Mouse (Mus musculus): ENCODE measurements around the gene Gm28036. TPM values are rescaled to one million over a fixed set of nuclear protein-coding genes. Genes with fewer than 3 reads are reported as not detected.
"Not testable (repeated sequence)": the region's sequence is repeated elsewhere in the genome, so short reads cannot be mapped to it uniquely, and the experiment has no call there.

The Gm28036 gene
- total RNA-seq (2014; fragmentation: Nextera tagmentation) (9.2 and 16.3 TPM in 2 replicates), total RNA-seq (2017) (30.6 and 54.8 TPM in 2 replicates)

- no peak for ATAC-seq (replicated peaks; ENCODE audit: low FRiP score, low TSS enrichment, poor library complexity, severe bottlenecking)
These were observed at the start of gene Gm28036 for GRCm38 (mm10) chr2:156126992-156127391. Gene Gm28036 (minus strand): TSS chr2:156127092.

- no peak for ATAC-seq (replicated peaks; ENCODE audit: low FRiP score, low TSS enrichment, poor library complexity, severe bottlenecking)
These were observed 39.7 kb upstream of the Gm28036 start for GRCm38 (mm10) chr2:156166557-156166956.

GRCm38 (mm10) chr2:156165478-156165877 is 38.6 kb upstream of the Gm28036 start:
- ATAC-seq (replicated peaks; ENCODE audit: low FRiP score, low TSS enrichment, poor library complexity, severe bottlenecking) = no peak

- ATAC-seq (replicated peaks; ENCODE audit: low FRiP score, low TSS enrichment, poor library complexity, severe bottlenecking) = no peak
These were observed 24.6 kb upstream of the Gm28036 start for GRCm38 (mm10) chr2:156151538-156151937.

GRCm38 (mm10) chr2:156147316-156147915 is 20.5 kb upstream of the Gm28036 start:
- ATAC-seq (replicated peaks; ENCODE audit: low FRiP score, low TSS enrichment, poor library complexity, severe bottlenecking) = no peak

GRCm38 (mm10) chr2:156146272-156146989 is 19.5 kb upstream of the Gm28036 start:
- no peak for ATAC-seq (replicated peaks; ENCODE audit: low FRiP score, low TSS enrichment, poor library complexity, severe bottlenecking)

GRCm38 (mm10) chr2:156145486-156146130 is 18.7 kb upstream of the Gm28036 start:
- ATAC-seq (replicated peaks; ENCODE audit: low FRiP score, low TSS enrichment, poor library complexity, severe bottlenecking) = no peak

- ATAC-seq (replicated peaks; ENCODE audit: low FRiP score, low TSS enrichment, poor library complexity, severe bottlenecking) = peak; percentile 91
These were observed 17.2 kb upstream of the Gm28036 start, which contains the start of the genes Romo1 and Nfs1 for GRCm38 (mm10) chr2:156143953-156144724. Gene Romo1 (plus strand): TSS chr2:156144039. Gene Nfs1 (minus strand): TSS chr2:156144186.

- 0 out of 2 replicates have a peak, but pooled peaks have one; percentile 31 for ATAC-seq (replicated peaks; ENCODE audit: low FRiP score, low TSS enrichment, poor library complexity, severe bottlenecking)
These were observed 16.5 kb upstream of the Gm28036 start for GRCm38 (mm10) chr2:156143367-156143766.

- no peak for ATAC-seq (replicated peaks; ENCODE audit: low FRiP score, low TSS enrichment, poor library complexity, severe bottlenecking)
These were observed 15.9 kb upstream of the Gm28036 start for GRCm38 (mm10) chr2:156142820-156143219.

GRCm38 (mm10) chr2:156135695-156136094 is 8.8 kb upstream of the Gm28036 start:
- ATAC-seq (replicated peaks; ENCODE audit: low FRiP score, low TSS enrichment, poor library complexity, severe bottlenecking) = no peak

GRCm38 (mm10) chr2:156134161-156134560 is 7.3 kb upstream of the Gm28036 start:
- ATAC-seq (replicated peaks; ENCODE audit: low FRiP score, low TSS enrichment, poor library complexity, severe bottlenecking) = 0 out of 2 replicates have a peak, but pooled peaks have one; percentile 18

GRCm38 (mm10) chr2:156123731-156124130 is 3.2 kb downstream of the Gm28036 start:
- ATAC-seq (replicated peaks; ENCODE audit: low FRiP score, low TSS enrichment, poor library complexity, severe bottlenecking) = no peak

- ATAC-seq (replicated peaks; ENCODE audit: low FRiP score, low TSS enrichment, poor library complexity, severe bottlenecking) = no peak
These were observed 7.3 kb downstream of the Gm28036 start for GRCm38 (mm10) chr2:156119566-156119965.

- not testable (repeated sequence) for ATAC-seq (replicated peaks; ENCODE audit: low FRiP score, low TSS enrichment, poor library complexity, severe bottlenecking)
These were observed 14.8 kb downstream of the Gm28036 start for GRCm38 (mm10) chr2:156112080-156112423.

GRCm38 (mm10) chr2:156111358-156112079 is 15.4 kb downstream of the Gm28036 start, which contains the start of the genes Cpne1 and Rbm12:
Gene Cpne1 (minus strand): TSS chr2:156111965.
Gene Rbm12 (minus strand): TSS chr2:156111978.
- peak; percentile 88 for ATAC-seq (replicated peaks; ENCODE audit: low FRiP score, low TSS enrichment, poor library complexity, severe bottlenecking)

GRCm38 (mm10) chr2:156110627-156111357 is 16.1 kb downstream of the Gm28036 start:
- ATAC-seq (replicated peaks; ENCODE audit: low FRiP score, low TSS enrichment, poor library complexity, severe bottlenecking) = peak; percentile 63

- ATAC-seq (replicated peaks; ENCODE audit: low FRiP score, low TSS enrichment, poor library complexity, severe bottlenecking) = no peak
These were observed 35.0 kb downstream of the Gm28036 start for GRCm38 (mm10) chr2:156091926-156092325.

Data from megakaryocyte-erythroid progenitor cell, adult 5-6 weeks (primary cell).